ENCODE assay signal across 11 mouse cellular contexts in genomic region chr13:46523235-46523634, GRCm38 (mm10). TPM values are rescaled to one million over a fixed set of nuclear protein-coding genes. Genes with fewer than 3 reads are reported as not detected.
A peak's percentile ranks its signal among the peaks of the same experiment; 100 is the strongest.
DNase-seq lines count a peak whose midpoint lies in the region; ATAC-seq lines count a peak whose summit lies in the region.
"Had no signal": no experiment of that assay in that cellular context is flagged by ENCODE, and none has a peak within 500 bp of the region (broad histone marks: within the 10 kb centered on the region; RNA-seq: fewer than 3 reads in every experiment).

No protein-coding gene starts in this region.

- WGBS in forebrain, embryonic 14.5 days: 62% methylated on average over 5 of the region's 5 CpGs
- WGBS in forebrain, embryonic 10.5 days: 75% methylated on average over 5 of the region's 5 CpGs
- WGBS in lung, embryonic 15.5 days: 28% methylated on average over 5 of the region's 5 CpGs

- no peaks in the 10 kb centered on the region for H3K27me3 ChIP-seq in forebrain, embryonic 14.5 days (replicated peaks; ENCODE audit: control insufficient read depth, insufficient read depth, low read length)
- peaks cover 3% of the 10 kb centered on the region; the same call in 1 of the 2 replicates for H3K27me3 ChIP-seq in forebrain, embryonic 10.5 days (ENCODE audit: poor library complexity, severe bottlenecking)
- H3K27me3 ChIP-seq in lung, embryonic 15.5 days: no peaks in the 10 kb centered on the region

- peak; percentile 73 for DNase-seq in forebrain, embryonic 14.5 days (ENCODE audit: low spot score)
- DNase-seq in forebrain, embryonic 10.5 days (ENCODE audit: extremely low spot score, low spot score): no peak
- no peak for DNase-seq in lung, postnatal 25 days (ENCODE audit: low spot score)
- peak; percentile 43 for DNase-seq in heart, adult 8-10 months (ENCODE audit: low spot score)
- peak; percentile 37 for DNase-seq in heart, postnatal 4 days
- DNase-seq in kidney, adult 18-20 months: no peak
- no peak for DNase-seq in embryo, embryonic 11 days
- DNase-seq: thymus, adult 18-20 months had no signal

- no peaks in the 10 kb centered on the region for H3K36me3 ChIP-seq in forebrain, embryonic 14.5 days (ENCODE audit: control insufficient read depth, insufficient read depth, low read length)
- H3K36me3 ChIP-seq in forebrain, embryonic 10.5 days (replicated peaks): no peaks in the 10 kb centered on the region
- no peaks in the 10 kb centered on the region for H3K36me3 ChIP-seq in lung, embryonic 15.5 days
- H3K36me3 ChIP-seq: limb, embryonic 10.5 days had no signal

- no peak overlapping the region for H3K9ac ChIP-seq in forebrain, embryonic 14.5 days (ENCODE audit: low read length)
- H3K9ac ChIP-seq in lung, embryonic 15.5 days: no peak overlapping the region

- H3K4me1 ChIP-seq in forebrain, embryonic 14.5 days (ENCODE audit: control insufficient read depth, insufficient read depth, low read length): no peaks in the 10 kb centered on the region
- peaks cover 15% of the 10 kb centered on the region for H3K4me1 ChIP-seq in forebrain, embryonic 10.5 days
- H3K4me1 ChIP-seq in lung, embryonic 15.5 days: 0 out of 2 replicates have a peak, but pooled peaks cover 5% of the 10 kb centered on the region

- H3K4me2 ChIP-seq in forebrain, embryonic 14.5 days (ENCODE audit: low read length): no peak overlapping the region
- no peak overlapping the region for H3K4me2 ChIP-seq in lung, embryonic 15.5 days

- ATAC-seq in forebrain, embryonic 14.5 days: peak; percentile 37; the same call in 1 of the 2 replicates
- ATAC-seq in lung, embryonic 15.5 days (ENCODE audit: borderline replicate concordance, extremely low read depth, low FRiP score, low TSS enrichment): no peak
- ATAC-seq: intestine, embryonic 16.5 days had no signal

- H3K27ac ChIP-seq in forebrain, embryonic 14.5 days (ENCODE audit: low read depth, low read length): no peak overlapping the region
- H3K27ac ChIP-seq in forebrain, embryonic 10.5 days: no peak overlapping the region
- 0 out of 2 replicates have a peak overlapping the region, but pooled peaks have one; percentile 22 for H3K27ac ChIP-seq in lung, embryonic 15.5 days
- H3K27ac ChIP-seq: limb, embryonic 10.5 days had no signal

- no peak overlapping the region for H3K4me3 ChIP-seq in forebrain, embryonic 14.5 days (ENCODE audit: low read depth, low read length)
- H3K4me3 ChIP-seq in forebrain, embryonic 10.5 days: no peak overlapping the region
- H3K4me3 ChIP-seq in lung, embryonic 15.5 days: no peak overlapping the region
- H3K4me3 ChIP-seq: limb, embryonic 10.5 days had no signal

- H3K9me3 ChIP-seq in forebrain, embryonic 14.5 days (replicated peaks; ENCODE audit: control insufficient read depth, low read length): no peaks in the 10 kb centered on the region
- no peaks in the 10 kb centered on the region for H3K9me3 ChIP-seq in forebrain, embryonic 10.5 days
- H3K9me3 ChIP-seq in lung, embryonic 15.5 days: no peaks in the 10 kb centered on the region
- H3K9me3 ChIP-seq: limb, embryonic 10.5 days had no signal

RNA-seq across cellular contexts. Expression of gene Cap2, which starts 21.6 kb away (rescaled TPM):
- 15.1 and 15.2 TPM in 2 replicates for polyA plus RNA-seq in forebrain, embryonic 14.5 days (2014; fragmentation: Nextera tagmentation; extraction: Ambion mirVana)
- polyA plus RNA-seq in forebrain, embryonic 10.5 days (2016; fragmentation: Nextera tagmentation; extraction: Ambion mirVana): 7.0 and 7.3 TPM in 2 replicates
- 10.4 and 14.4 TPM in 2 replicates for polyA plus RNA-seq in lung, embryonic 15.5 days (2015; fragmentation: Nextera tagmentation; extraction: Ambion mirVana)
- 100 to 1,000 TPM; 137 to 160 (median 155) TPM for total RNA-seq in heart, adult 8-10 months (2022)
- 100 to 1,000 TPM; 182 to 185 TPM for total RNA-seq in heart, postnatal 4 days (2021)

Comparison
In these comparisons a context has a peak if more than half of its experiments do, and no peak if none do; other contexts are left out.
1. DNase-seq: peak in forebrain, embryonic 14.5 days (single experiment), heart, adult 8-10 months (single experiment) and heart, postnatal 4 days (single experiment); none in forebrain, embryonic 10.5 days (single experiment), lung, postnatal 25 days (single experiment), kidney, adult 18-20 months (single experiment) and embryo, embryonic 11 days (single experiment).